Mouse (Mus musculus) erythroblast, embryonic 14.5 days (primary cell): Measurements from ENCODE around the gene Sash3.

Experiments used
- GATA1 ChIP-seq: IDR thresholded peaks from 2 replicates; pipeline ENCODE4 v1.6.1; 2012; ENCODE audit warnings: low read length, inconsistent platforms, mixed read lengths
- TAL1 ChIP-seq: IDR thresholded peaks from 3 replicates; pipeline ENCODE4 v1.6.1; 2012; ENCODE audit warnings: low read length, inconsistent platforms, mixed read lengths

GRCm38 (mm10) chrX:48152106-48152505, 5.9 kb downstream of the Sash3 start:
- TF ChIP-seq GATA1 (no peak), TAL1 (no peak)
